Mouse (Mus musculus): Measurements from ENCODE around the gene Gm20458.

- no peak for TF ChIP-seq GATA1 (IDR thresholded peaks at IDR 0.05; ENCODE audit: low read length)
- TF ChIP-seq TAL1 (IDR thresholded peaks at IDR 0.05; ENCODE audit: low read length) = no peak
Observed at GRCm38 (mm10) chr2:164422675-164423393, 37.9 kb upstream of the Gm20458 start.

Data from erythroblast, embryonic 14.5 days (primary cell).